Mouse (Mus musculus): Measurements from ENCODE around the gene Gucd1. TPM values are rescaled to one million over a fixed set of nuclear protein-coding genes. Genes with fewer than 3 reads are reported as not detected.

The Gucd1 gene
- polyA plus RNA-seq, 2 experiments, result 34.0 to 39.2 TPM

- H3K4me3 ChIP-seq (replicated peaks; ENCODE audit: low read length), result no peak overlapping the region
- no peaks in the 10 kb centered on the region for H3K36me3 ChIP-seq (ENCODE audit: control insufficient read depth, insufficient read depth, low read length)
- H3K27ac ChIP-seq (replicated peaks; ENCODE audit: low read depth, low read length), result no peak overlapping the region
- no peak overlapping the region for H3K4me2 ChIP-seq (replicated peaks; ENCODE audit: low read depth, low read length, severe bottlenecking)
- DNase-seq (ENCODE audit: low spot score) (no peak), ATAC-seq (ENCODE audit: low FRiP score, low read depth) (no peak)
- no peak overlapping the region for H3K9ac ChIP-seq (ENCODE audit: low read depth, low read length, severe bottlenecking)
- H3K4me1 ChIP-seq (ENCODE audit: control insufficient read depth, insufficient read depth, low read length), result no peaks in the 10 kb centered on the region
- H3K9me3 ChIP-seq (ENCODE audit: control insufficient read depth, low read length), result no peaks in the 10 kb centered on the region
- WGBS, result 37% methylated on average over 5 of the region's 5 CpGs
- no peaks in the 10 kb centered on the region for H3K27me3 ChIP-seq (ENCODE audit: control insufficient read depth, insufficient read depth, low read length)
- no peak for TF ChIP-seq POLR2A (IDR thresholded peaks at IDR 0.05; ENCODE audit: borderline replicate concordance, extremely low read depth, insufficient read depth, insufficient read length)
Measured at GRCm38 (mm10) chr10:75474571-75474970, 43.2 kb downstream of the Gucd1 start.

GRCm38 (mm10) chr10:75473411-75473810 lies 44.4 kb downstream of the Gucd1 start:
- no peaks in the 10 kb centered on the region for H3K4me1 ChIP-seq (ENCODE audit: control insufficient read depth, insufficient read depth, low read length)
- DNase-seq (ENCODE audit: low spot score), result no peak
- no peak for TF ChIP-seq POLR2A (IDR thresholded peaks at IDR 0.05; ENCODE audit: borderline replicate concordance, extremely low read depth, insufficient read depth, insufficient read length)
- H3K4me3 ChIP-seq (replicated peaks; ENCODE audit: low read length), result no peak overlapping the region
- WGBS, result 66% methylated on average over 8 of the region's 8 CpGs
- no peak for ATAC-seq (ENCODE audit: low FRiP score, low read depth)
- no peak overlapping the region for H3K9ac ChIP-seq (ENCODE audit: low read depth, low read length, severe bottlenecking)
- no peaks in the 10 kb centered on the region for H3K9me3 ChIP-seq (ENCODE audit: control insufficient read depth, low read length)
- H3K36me3 ChIP-seq (ENCODE audit: control insufficient read depth, insufficient read depth, low read length), result no peaks in the 10 kb centered on the region
- H3K4me2 ChIP-seq (replicated peaks; ENCODE audit: low read depth, low read length, severe bottlenecking), result no peak overlapping the region
- H3K27ac ChIP-seq (replicated peaks; ENCODE audit: low read depth, low read length), result no peak overlapping the region
- no peaks in the 10 kb centered on the region for H3K27me3 ChIP-seq (ENCODE audit: control insufficient read depth, insufficient read depth, low read length)

- H3K9ac ChIP-seq (ENCODE audit: low read depth, low read length, severe bottlenecking), result no peak overlapping the region
- no peaks in the 10 kb centered on the region for H3K9me3 ChIP-seq (ENCODE audit: control insufficient read depth, low read length)
- 27% methylated on average over 6 of the region's 6 CpGs for WGBS
- TF ChIP-seq POLR2A (IDR thresholded peaks at IDR 0.05; ENCODE audit: borderline replicate concordance, extremely low read depth, insufficient read depth, insufficient read length), result no peak
- H3K4me1 ChIP-seq (ENCODE audit: control insufficient read depth, insufficient read depth, low read length), result peaks cover 5% of the 10 kb centered on the region; the same call in 1 of the 2 replicates
- no peak overlapping the region for H3K4me3 ChIP-seq (replicated peaks; ENCODE audit: low read length)
- peak overlapping the region; percentile 61 for H3K27ac ChIP-seq (replicated peaks; ENCODE audit: low read depth, low read length)
- DNase-seq (ENCODE audit: low spot score) (peak; percentile 84), ATAC-seq (ENCODE audit: low FRiP score, low read depth) (peak; percentile 87)
- no peaks in the 10 kb centered on the region for H3K27me3 ChIP-seq (ENCODE audit: control insufficient read depth, insufficient read depth, low read length)
- no peak overlapping the region; the same call in 1 of the 2 replicates for H3K4me2 ChIP-seq (replicated peaks; ENCODE audit: low read depth, low read length, severe bottlenecking)
- no peaks in the 10 kb centered on the region for H3K36me3 ChIP-seq (ENCODE audit: control insufficient read depth, insufficient read depth, low read length)
Measured at GRCm38 (mm10) chr10:75465781-75466550, 51.8 kb downstream of the Gucd1 start.

- no peak for ATAC-seq (ENCODE audit: low FRiP score, low read depth)
- H3K4me1 ChIP-seq (ENCODE audit: control insufficient read depth, insufficient read depth, low read length), result peaks cover 5% of the 10 kb centered on the region; the same call in 1 of the 2 replicates
- H3K27ac ChIP-seq (replicated peaks; ENCODE audit: low read depth, low read length), result no peak overlapping the region
- no peak for DNase-seq (ENCODE audit: low spot score)
- H3K9me3 ChIP-seq (ENCODE audit: control insufficient read depth, low read length), result no peaks in the 10 kb centered on the region
- no peaks in the 10 kb centered on the region for H3K36me3 ChIP-seq (ENCODE audit: control insufficient read depth, insufficient read depth, low read length)
- H3K27me3 ChIP-seq (ENCODE audit: control insufficient read depth, insufficient read depth, low read length), result no peaks in the 10 kb centered on the region
- no peak overlapping the region for H3K4me2 ChIP-seq (replicated peaks; ENCODE audit: low read depth, low read length, severe bottlenecking)
- no peak overlapping the region for H3K4me3 ChIP-seq (replicated peaks; ENCODE audit: low read length)
- no peak overlapping the region for H3K9ac ChIP-seq (ENCODE audit: low read depth, low read length, severe bottlenecking)
- TF ChIP-seq POLR2A (IDR thresholded peaks at IDR 0.05; ENCODE audit: borderline replicate concordance, extremely low read depth, insufficient read depth, insufficient read length), result no peak
- 52% methylated on average over 3 of the region's 3 CpGs for WGBS
Measured at GRCm38 (mm10) chr10:75462728-75463127, 55.0 kb downstream of the Gucd1 start.

- H3K9ac ChIP-seq (ENCODE audit: low read depth, low read length, severe bottlenecking), result no peak overlapping the region
- H3K4me1 ChIP-seq (ENCODE audit: control insufficient read depth, insufficient read depth, low read length), result no peaks in the 10 kb centered on the region
- 76% methylated on average over 4 of the region's 4 CpGs for WGBS
Measured at GRCm38 (mm10) chr10:75458329-75458728, 59.4 kb downstream of the Gucd1 start.

More at GRCm38 (mm10) chr10:75458329-75458728, 59.4 kb downstream of the Gucd1 start:
- Histone ChIP-seq H3K9me3 (ENCODE audit: control insufficient read depth, low read length) (no peaks in the 10 kb centered on the region), H3K27me3 (ENCODE audit: control insufficient read depth, insufficient read depth, low read length) (no peaks in the 10 kb centered on the region), H3K4me3 (replicated peaks; ENCODE audit: low read length) (no peak overlapping the region), H3K36me3 (ENCODE audit: control insufficient read depth, insufficient read depth, low read length) (no peaks in the 10 kb centered on the region), H3K27ac (replicated peaks; ENCODE audit: low read depth, low read length) (no peak overlapping the region), H3K4me2 (replicated peaks; ENCODE audit: low read depth, low read length, severe bottlenecking) (no peak overlapping the region)
- DNase-seq (ENCODE audit: low spot score) (no peak), ATAC-seq (ENCODE audit: low FRiP score, low read depth) (no peak)
- no peak for TF ChIP-seq POLR2A (IDR thresholded peaks at IDR 0.05; ENCODE audit: borderline replicate concordance, extremely low read depth, insufficient read depth, insufficient read length)

Data from limb, embryonic 14.5 days (tissue).